Mouse (Mus musculus) heart, embryonic 13.5 days (tissue): ENCODE data around the gene Mas1. TPM values are rescaled to one million over a fixed set of nuclear protein-coding genes. Genes with fewer than 3 reads are reported as not detected.

Experiments used
- ATAC-seq: fragments of 200-750 bp; cut with Nextera tagmentation; 2 replicates; pipeline ENCODE4 v1.8.0; 2017; ENCODE audit warnings: moderate TSS enrichment; ENCODE audit not compliant: insufficient number of reproducible peaks, low FRiP score, low TSS enrichment; ENCODE audit errors: extremely low read depth
- H3K27ac ChIP-seq: fragments of 300-500 bp; sonication (generic); replicated peaks from 2 replicates; pipeline ENCODE4 v1.5.1; 2015; ENCODE audit warnings: moderate library complexity, mild to moderate bottlenecking, inconsistent platforms
- H3K27me3 ChIP-seq: fragments of 300-500 bp; sonication (generic); replicated peaks from 2 replicates; pipeline ENCODE4 v1.6.1; 2015; ENCODE audit warnings: mild to moderate bottlenecking, inconsistent platforms
- H3K36me3 ChIP-seq: fragments of 300-500 bp; sonication (generic); 2 replicates; pipeline ENCODE4 v1.6.1; 2015; ENCODE audit warnings: mild to moderate bottlenecking, inconsistent platforms
- H3K4me1 ChIP-seq: fragments of 300-500 bp; sonication (generic); 2 replicates; pipeline ENCODE4 v1.6.1; 2015; ENCODE audit warnings: inconsistent platforms
- H3K4me2 ChIP-seq: fragments of 300-500 bp; sonication (generic); 2 replicates; pipeline ENCODE4 v1.6.1; 2015; ENCODE audit warnings: inconsistent platforms, mild to moderate bottlenecking, moderate library complexity
- H3K4me3 ChIP-seq: fragments of 300-500 bp; sonication (generic); 2 replicates; pipeline ENCODE4 v1.5.1; 2015; ENCODE audit warnings: moderate library complexity, mild to moderate bottlenecking, inconsistent platforms
- H3K9ac ChIP-seq: fragments of 300-500 bp; sonication (generic); 2 replicates; pipeline ENCODE4 v1.6.1; 2015; ENCODE audit warnings: inconsistent platforms, mild to moderate bottlenecking, moderate library complexity
- H3K9me3 ChIP-seq: fragments of 300-500 bp; sonication (generic); 2 replicates; pipeline ENCODE4 v1.6.1; 2016; ENCODE audit warnings: inconsistent platforms
- WGBS: fragments of 180-500 bp; shearing (Covaris S2); methylation state at CpG from one replicate; pipeline ENCODE4 v1.1.7; 2015; ENCODE audit warnings: mixed read lengths; 5-methylcytosine and 5-hydroxymethylcytosine counted together
- polyA plus RNA-seq: library from polyadenylated mRNA; unstranded; fragments of >200 nt; fragmentation: Nextera tagmentation; extraction: Ambion mirVana; gene quantifications from 2 replicates; pipeline ENCODE4 v1.2.1, GENCODE M21; 2015

Mas1 gene
- polyA plus RNA-seq, 1 experiment from 2014 or later = 0.25 TPM

- H3K36me3 ChIP-seq = no peaks in the 10 kb centered on the region
- no peak for ATAC-seq
- no peak overlapping the region for H3K9ac ChIP-seq
Observed at GRCm38 (mm10) chr17:12830351-12830750, 37.6 kb downstream of the Mas1 start.

GRCm38 (mm10) chr17:12815885-12816284 lies 52.1 kb downstream of the Mas1 start:
- Histone ChIP-seq H3K9me3 (peaks cover 21% of the 10 kb centered on the region), H3K27me3 (no peaks in the 10 kb centered on the region), H3K4me3 (no peak overlapping the region), H3K4me2 (no peak overlapping the region), H3K36me3 (peaks cover 93% of the 10 kb centered on the region), H3K9ac (no peak overlapping the region), H3K4me1 (0 out of 2 replicates have a peak, but pooled peaks cover 2% of the 10 kb centered on the region), H3K27ac (no peak overlapping the region)
- ATAC-seq = no peak
- 75% methylated on average over 4 of the region's 4 CpGs for WGBS

More at GRCm38 (mm10) chr17:12830351-12830750, 37.6 kb downstream of the Mas1 start:
- no peak overlapping the region; the same call in 1 of the 2 replicates for H3K27ac ChIP-seq
- H3K4me2 ChIP-seq = no peak overlapping the region
- H3K4me3 ChIP-seq = no peak overlapping the region
- peaks cover 4% of the 10 kb centered on the region for H3K9me3 ChIP-seq
- H3K4me1 ChIP-seq = peaks cover 10% of the 10 kb centered on the region
- no peaks in the 10 kb centered on the region for H3K27me3 ChIP-seq
- 63% methylated on average over 5 of the region's 5 CpGs for WGBS

GRCm38 (mm10) chr17:12814502-12814901 lies 53.4 kb downstream of the Mas1 start:
- 47% methylated on average over 3 of the region's 3 CpGs for WGBS
- Histone ChIP-seq H3K36me3 (peaks cover 81% of the 10 kb centered on the region), H3K9me3 (peaks cover 8% of the 10 kb centered on the region; the same call in 1 of the 2 replicates)

GRCm38 (mm10) chr17:12810973-12811303 lies 57.0 kb downstream of the Mas1 start:
- 85% methylated on average over 1 of the region's 1 CpGs for WGBS
- Histone ChIP-seq H3K9ac (no peak overlapping the region), H3K27ac (peak overlapping the region; percentile 92; the same call in 1 of the 2 replicates), H3K36me3 (peaks cover 60% of the 10 kb centered on the region), H3K27me3 (no peaks in the 10 kb centered on the region), H3K4me3 (no peak overlapping the region), H3K4me1 (peaks cover 28% of the 10 kb centered on the region), H3K4me2 (no peak overlapping the region), H3K9me3 (0 out of 2 replicates have a peak, but pooled peaks cover 5% of the 10 kb centered on the region)
- ATAC-seq = no peak

More at GRCm38 (mm10) chr17:12814502-12814901, 53.4 kb downstream of the Mas1 start:
- Histone ChIP-seq H3K27ac (no peak overlapping the region), H3K4me3 (no peak overlapping the region), H3K27me3 (no peaks in the 10 kb centered on the region), H3K9ac (no peak overlapping the region), H3K4me2 (no peak overlapping the region), H3K4me1 (peaks cover 14% of the 10 kb centered on the region)
- ATAC-seq = no peak

- H3K9me3 ChIP-seq = 0 out of 2 replicates have a peak, but pooled peaks cover 5% of the 10 kb centered on the region
- peak; percentile 69; the same call in 1 of the 2 replicates for ATAC-seq
- no peak overlapping the region for H3K4me3 ChIP-seq
- H3K4me2 ChIP-seq = peak overlapping the region; percentile 31
- peak overlapping the region; percentile 92 for H3K27ac ChIP-seq
- H3K4me1 ChIP-seq = peaks cover 28% of the 10 kb centered on the region
- 10% methylated on average over 14 of the region's 14 CpGs for WGBS
- peak overlapping the region; percentile 69 for H3K9ac ChIP-seq
- H3K36me3 ChIP-seq = peaks cover 55% of the 10 kb centered on the region
- H3K27me3 ChIP-seq = no peaks in the 10 kb centered on the region
Observed at GRCm38 (mm10) chr17:12810103-12810972, 57.6 kb downstream of the Mas1 start.

GRCm38 (mm10) chr17:12808851-12809250 lies 59.1 kb downstream of the Mas1 start:
- no peaks in the 10 kb centered on the region for H3K27me3 ChIP-seq
- 0 out of 2 replicates have a peak, but pooled peaks cover 5% of the 10 kb centered on the region for H3K9me3 ChIP-seq
- peaks cover 35% of the 10 kb centered on the region for H3K4me1 ChIP-seq
- peak overlapping the region; percentile 92 for H3K27ac ChIP-seq
- 76% methylated on average over 6 of the region's 6 CpGs for WGBS
- peaks cover 50% of the 10 kb centered on the region for H3K36me3 ChIP-seq
- H3K9ac ChIP-seq = peak overlapping the region; percentile 42; the same call in 1 of the 2 replicates
- no peak for ATAC-seq
- H3K4me2 ChIP-seq = no peak overlapping the region
- no peak overlapping the region for H3K4me3 ChIP-seq

- Histone ChIP-seq H3K4me3 (no peak overlapping the region), H3K27ac (peak overlapping the region; percentile 33; the same call in 1 of the 2 replicates), H3K9me3 (no peaks in the 10 kb centered on the region), H3K36me3 (peaks cover 41% of the 10 kb centered on the region), H3K4me2 (no peak overlapping the region), H3K27me3 (no peaks in the 10 kb centered on the region), H3K9ac (no peak overlapping the region), H3K4me1 (peaks cover 40% of the 10 kb centered on the region)
- no peak for ATAC-seq
Observed at GRCm38 (mm10) chr17:12804584-12805445, 63.1 kb downstream of the Mas1 start.

- 59% methylated on average over 9 of the region's 9 CpGs for WGBS
- no peak for ATAC-seq
- H3K4me3 ChIP-seq = no peak overlapping the region
- no peaks in the 10 kb centered on the region for H3K9me3 ChIP-seq
- peak overlapping the region; percentile 50; the same call in 1 of the 2 replicates for H3K27ac ChIP-seq
- no peak overlapping the region for H3K4me2 ChIP-seq
- H3K4me1 ChIP-seq = peaks cover 49% of the 10 kb centered on the region
- peaks cover 42% of the 10 kb centered on the region for H3K36me3 ChIP-seq
- no peaks in the 10 kb centered on the region for H3K27me3 ChIP-seq
- H3K9ac ChIP-seq = no peak overlapping the region
Observed at GRCm38 (mm10) chr17:12801861-12802540, 65.9 kb downstream of the Mas1 start.

GRCm38 (mm10) chr17:12799368-12800275 lies 68.3 kb downstream of the Mas1 start:
- WGBS = 36% methylated on average over 12 of the region's 12 CpGs

GRCm38 (mm10) chr17:12798571-12798970 lies 69.4 kb downstream of the Mas1 start:
- WGBS = 80% methylated on average over 3 of the region's 3 CpGs
- Histone ChIP-seq H3K9ac (no peak overlapping the region), H3K4me3 (no peak overlapping the region), H3K4me1 (peaks cover 77% of the 10 kb centered on the region), H3K27me3 (no peaks in the 10 kb centered on the region), H3K27ac (peak overlapping the region; percentile 99), H3K9me3 (no peaks in the 10 kb centered on the region), H3K36me3 (peaks cover 41% of the 10 kb centered on the region), H3K4me2 (no peak overlapping the region)
- no peak for ATAC-seq

More at GRCm38 (mm10) chr17:12799368-12800275, 68.3 kb downstream of the Mas1 start:
- H3K4me1 ChIP-seq = peaks cover 68% of the 10 kb centered on the region
- no peak overlapping the region for H3K4me2 ChIP-seq
- no peaks in the 10 kb centered on the region for H3K9me3 ChIP-seq
- H3K4me3 ChIP-seq = no peak overlapping the region
- peak; percentile 64; the same call in 1 of the 2 replicates for ATAC-seq
- no peak overlapping the region for H3K9ac ChIP-seq
- peaks cover 38% of the 10 kb centered on the region for H3K36me3 ChIP-seq
- no peaks in the 10 kb centered on the region for H3K27me3 ChIP-seq
- H3K27ac ChIP-seq = peak overlapping the region; percentile 99
